Mouse (Mus musculus) ovary, adult 10 weeks (tissue): Measurements from ENCODE around the gene Cpa2. TPM values are rescaled to one million over a fixed set of nuclear protein-coding genes. Genes with fewer than 3 reads are reported as not detected.

Experiments
- polyA plus RNA-seq: library from polyadenylated mRNA; stranded (reverse); fragments of 350-450 nt; fragmentation: Illumina TruSeq; extraction: RNeasy Lipid Tissue Mini Kit (QIAGEN cat#74804); gene quantifications from one replicate; pipeline ENCODE4 v1.2.3, GENCODE M21; 2014

Gene Cpa2
- polyA plus RNA-seq, result 1.8 TPM

DNA sequence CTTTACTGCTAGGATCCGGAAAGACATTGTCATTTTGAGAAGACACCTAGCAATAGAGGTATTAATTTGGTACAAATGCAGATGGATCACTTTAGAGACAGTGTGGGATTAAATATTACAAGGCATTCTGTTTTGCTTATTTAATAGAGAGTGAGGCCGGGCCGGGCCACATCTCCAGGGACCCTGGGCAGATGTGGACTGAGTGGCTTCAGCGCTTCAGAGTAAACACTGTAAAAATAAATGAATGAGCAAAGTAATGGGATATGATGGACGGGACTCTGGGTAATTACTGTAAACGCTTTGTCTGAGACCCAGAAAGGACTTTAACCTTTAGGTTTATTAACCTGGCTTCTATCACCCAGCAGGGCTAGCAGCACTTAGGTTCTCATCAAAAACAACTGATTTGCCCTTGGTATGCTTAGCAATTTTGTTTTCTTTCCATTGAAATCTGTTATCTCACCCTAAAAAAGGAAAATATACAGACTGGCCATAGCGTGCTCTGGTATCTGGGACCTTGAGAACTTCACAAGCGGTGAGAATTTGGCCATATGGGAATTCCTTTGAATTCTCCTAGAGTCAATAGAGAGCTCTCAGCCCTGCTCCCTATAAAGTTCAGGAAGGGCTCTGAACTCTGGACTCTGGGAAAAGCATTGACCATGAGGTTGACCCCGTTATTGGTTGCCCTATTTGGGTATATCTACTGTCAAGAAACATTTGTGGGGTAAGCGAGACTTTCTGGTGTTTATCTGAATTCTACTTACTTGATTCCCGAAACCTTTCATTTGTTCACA lies at the start of gene Cpa2:
Cpa2 (plus strand) TSS at position 574 of the 791 bp plus-strand sequence.

DNA sequence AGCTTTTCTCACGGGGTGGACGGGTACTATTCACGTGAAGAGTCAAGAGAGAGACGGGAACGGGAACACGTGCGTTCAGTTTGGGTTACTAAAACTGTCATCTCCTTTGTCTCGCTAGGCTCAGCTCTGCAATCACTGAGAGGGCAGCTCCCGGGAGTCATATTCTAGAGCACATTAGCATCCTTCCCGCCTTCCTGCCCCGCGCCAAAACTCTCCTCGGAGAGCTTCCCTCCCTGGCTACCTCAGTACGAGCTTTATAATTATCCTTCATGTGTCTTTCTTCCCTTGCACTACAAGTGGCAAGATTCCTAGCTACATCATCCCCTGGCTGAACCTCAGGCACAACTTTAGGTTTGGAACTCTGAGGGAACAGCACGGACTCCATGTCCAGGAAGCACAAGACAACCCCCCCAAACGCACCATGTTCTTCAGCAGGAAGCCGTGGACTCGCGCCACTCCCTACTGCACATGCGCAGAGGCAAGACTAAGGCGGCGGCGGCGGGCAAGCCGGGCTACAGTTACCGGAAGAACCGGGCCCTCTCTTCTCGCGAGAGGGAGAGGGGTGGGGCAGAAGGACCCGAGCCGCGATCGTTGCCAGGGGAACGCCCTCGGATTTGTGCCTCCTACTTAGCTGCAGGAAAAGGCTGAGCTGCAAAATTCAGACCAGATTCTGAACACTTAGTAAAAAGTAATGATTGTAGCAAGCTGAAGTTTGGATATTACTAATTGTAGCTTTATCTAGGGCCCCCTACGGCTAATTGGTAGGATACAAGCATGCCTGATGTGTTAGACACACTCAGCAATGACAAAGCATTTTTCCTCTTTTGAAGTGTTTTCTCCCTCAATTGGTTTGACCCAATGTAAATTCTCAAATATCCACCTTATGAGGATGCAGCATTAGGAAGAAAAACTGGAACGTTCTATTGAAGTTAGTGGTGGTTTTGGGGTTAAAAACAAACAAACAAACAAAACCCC lies 31.8 kb upstream of the Cpa2 start, which contains the start of the genes Tmem209 and Ssmem1:
Tmem209 (minus strand) TSS at position 519 of the 975 bp plus-strand sequence.
Ssmem1 (plus strand) TSS at position 585 of the 975 bp plus-strand sequence.

DNA sequence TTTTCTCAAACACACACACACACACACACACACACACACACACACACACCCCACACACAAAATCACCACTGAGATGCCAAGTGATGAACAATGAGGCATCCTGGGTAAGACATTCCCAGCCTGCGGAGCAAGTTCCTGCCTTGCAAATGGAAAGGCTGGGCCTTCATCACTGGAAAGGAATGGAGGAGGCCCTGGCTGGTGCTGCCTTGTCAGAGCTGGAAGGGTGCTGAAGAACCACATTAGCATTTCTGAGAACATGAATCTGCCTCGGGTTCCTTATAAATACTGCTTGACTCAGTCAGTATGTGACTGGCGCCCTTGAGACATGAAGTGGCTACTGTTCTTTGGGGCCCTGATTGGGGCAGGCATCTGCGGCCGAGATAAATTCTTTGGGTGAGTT lies 26.7 kb downstream of the Cpa2 start, which contains the start of gene Cpa4:
Cpa4 (plus strand) TSS at position 301 of the 400 bp plus-strand sequence.

DNA sequence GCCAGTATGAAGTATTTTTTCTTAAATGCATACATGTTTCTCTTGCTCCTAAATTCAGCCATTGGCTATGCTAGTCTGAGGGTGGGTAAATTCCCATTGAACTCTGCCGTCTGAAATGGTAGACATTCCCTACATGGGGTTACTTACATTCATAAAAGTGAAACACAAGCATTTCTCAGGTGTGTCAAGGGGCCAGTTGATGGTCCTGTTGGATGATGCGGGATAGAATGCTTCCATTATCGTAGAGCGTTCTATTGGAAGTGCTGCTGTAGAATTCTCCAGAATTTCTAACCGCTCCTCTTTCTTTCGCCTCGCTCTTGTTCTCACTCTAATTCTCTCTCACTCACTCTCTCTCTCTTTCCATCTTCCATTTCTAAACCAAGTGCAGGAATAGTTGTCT lies 69.3 kb downstream of the Cpa2 start, which contains the start of gene Cpa5:
Cpa5 (plus strand) TSS at position 301 of the 400 bp plus-strand sequence.

Other genes starting within 250 kb of the Cpa2 start
- 134 TPM for gene Ube2h, start 237.0 kb upstream of the Cpa2 start, polyA plus RNA-seq
- gene Zc3hc1, start 150.6 kb upstream of the Cpa2 start, polyA plus RNA-seq, result 4.2 TPM
- 57.8 TPM for gene Klhdc10, start 139.7 kb upstream of the Cpa2 start, polyA plus RNA-seq
- 97.8 TPM for gene Tmem209, start 31.8 kb upstream of the Cpa2 start, polyA plus RNA-seq
- gene Ssmem1, start 31.7 kb upstream of the Cpa2 start, polyA plus RNA-seq, result 0.34 TPM
- gene Cpa4, start 26.8 kb downstream of the Cpa2 start, polyA plus RNA-seq, result not detected
- gene Cpa5, start 69.4 kb downstream of the Cpa2 start, polyA plus RNA-seq, result not detected
- 0.88 TPM for gene Cpa1, start 97.6 kb downstream of the Cpa2 start, polyA plus RNA-seq
- gene Cep41, start 152.2 kb downstream of the Cpa2 start, polyA plus RNA-seq, result 18.6 TPM
- gene Mest, start 182.0 kb downstream of the Cpa2 start, polyA plus RNA-seq, result 38.5 TPM